ENCODE assay signal across 8 mouse cellular contexts in genomic region chr19:5713730-5714129, GRCm38 (mm10). TPM values are rescaled to one million over a fixed set of nuclear protein-coding genes. Genes with fewer than 3 reads are reported as not detected.
DNase-seq lines count a peak whose midpoint lies in the region; ATAC-seq lines count a peak whose summit lies in the region.

No protein-coding gene starts in this region.

- H3K27me3 ChIP-seq in hindbrain, embryonic 12.5 days: no peaks in the 10 kb centered on the region; the same call in 1 of the 2 replicates
- no peaks in the 10 kb centered on the region for H3K27me3 ChIP-seq in hindbrain, embryonic 13.5 days
- no peaks in the 10 kb centered on the region for H3K27me3 ChIP-seq in heart, embryonic 13.5 days (replicated peaks)
- 0 out of 2 replicates have a peak, but pooled peaks cover 7% of the 10 kb centered on the region for H3K27me3 ChIP-seq in limb, embryonic 10.5 days (ENCODE audit: low read depth, poor library complexity, severe bottlenecking)

- no peak overlapping the region for H3K4me2 ChIP-seq in hindbrain, embryonic 12.5 days (replicated peaks)
- H3K4me2 ChIP-seq in hindbrain, embryonic 13.5 days: no peak overlapping the region
- H3K4me2 ChIP-seq in heart, embryonic 13.5 days: peak overlapping the region; percentile 41

- 0 out of 2 replicates have a peak overlapping the region, but pooled peaks have one; percentile 32 for H3K9ac ChIP-seq in hindbrain, embryonic 12.5 days
- H3K9ac ChIP-seq in hindbrain, embryonic 13.5 days: no peak overlapping the region
- peak overlapping the region; percentile 53 for H3K9ac ChIP-seq in heart, embryonic 13.5 days

- H3K4me3 ChIP-seq in hindbrain, embryonic 12.5 days: no peak overlapping the region
- no peak overlapping the region for H3K4me3 ChIP-seq in hindbrain, embryonic 13.5 days
- H3K4me3 ChIP-seq in brown adipose tissue, adult 24 weeks (ENCODE audit: insufficient read depth, low read depth, low read length): no peak overlapping the region
- peak overlapping the region; percentile 17; the same call in 1 of the 2 replicates for H3K4me3 ChIP-seq in heart, embryonic 13.5 days
- H3K4me3 ChIP-seq in limb, embryonic 10.5 days: no peak overlapping the region

- WGBS in hindbrain, embryonic 12.5 days: 14% methylated on average over 2 of the region's 2 CpGs
- WGBS in hindbrain, embryonic 13.5 days: 17% methylated on average over 2 of the region's 2 CpGs
- 19% methylated on average over 2 of the region's 2 CpGs for WGBS in heart, embryonic 13.5 days
- 2% methylated on average over 2 of the region's 2 CpGs for WGBS in limb, embryonic 10.5 days

- H3K36me3 ChIP-seq in hindbrain, embryonic 12.5 days: peaks cover 60% of the 10 kb centered on the region
- peaks cover 65% of the 10 kb centered on the region for H3K36me3 ChIP-seq in hindbrain, embryonic 13.5 days
- H3K36me3 ChIP-seq in heart, embryonic 13.5 days: peaks cover 99% of the 10 kb centered on the region
- peaks cover 71% of the 10 kb centered on the region for H3K36me3 ChIP-seq in limb, embryonic 10.5 days

- DNase-seq in limb, embryonic 10.5 days (ENCODE audit: low spot score): peak; percentile 57
- no peak for DNase-seq in B cell, adult 2 months
- DNase-seq in spleen, adult 18-20 months: no peak

- no peak overlapping the region for H3K27ac ChIP-seq in hindbrain, embryonic 12.5 days
- H3K27ac ChIP-seq in hindbrain, embryonic 13.5 days: no peak overlapping the region
- H3K27ac ChIP-seq in brown adipose tissue, adult 24 weeks (replicated peaks; ENCODE audit: low read depth, low read length): peak overlapping the region; percentile 32
- peak overlapping the region; percentile 48 for H3K27ac ChIP-seq in heart, embryonic 13.5 days (replicated peaks)
- peak overlapping the region; percentile 33; the same call in 1 of the 2 replicates for H3K27ac ChIP-seq in limb, embryonic 10.5 days

- peaks cover 35% of the 10 kb centered on the region for H3K4me1 ChIP-seq in hindbrain, embryonic 12.5 days
- peaks cover 26% of the 10 kb centered on the region for H3K4me1 ChIP-seq in hindbrain, embryonic 13.5 days (replicated peaks)
- H3K4me1 ChIP-seq in brown adipose tissue, adult 24 weeks (ENCODE audit: control insufficient read depth, insufficient read depth, insufficient read length, low read length): peaks cover 7% of the 10 kb centered on the region
- H3K4me1 ChIP-seq in heart, embryonic 13.5 days: peaks cover 45% of the 10 kb centered on the region
- peaks cover 31% of the 10 kb centered on the region for H3K4me1 ChIP-seq in limb, embryonic 10.5 days

- no peaks in the 10 kb centered on the region for H3K9me3 ChIP-seq in hindbrain, embryonic 12.5 days (replicated peaks)
- no peaks in the 10 kb centered on the region for H3K9me3 ChIP-seq in hindbrain, embryonic 13.5 days
- H3K9me3 ChIP-seq in heart, embryonic 13.5 days: no peaks in the 10 kb centered on the region
- H3K9me3 ChIP-seq in limb, embryonic 10.5 days (replicated peaks): no peaks in the 10 kb centered on the region

- no peak for ATAC-seq in hindbrain, embryonic 12.5 days (ENCODE audit: low FRiP score)
- no peak for ATAC-seq in hindbrain, embryonic 13.5 days (ENCODE audit: low FRiP score)
- ATAC-seq in heart, embryonic 13.5 days (ENCODE audit: extremely low read depth, insufficient number of reproducible peaks, low FRiP score, low TSS enrichment): no peak
- peak; percentile 70 for ATAC-seq in megakaryocyte progenitor cell, adult 5-6 weeks (replicated peaks; ENCODE audit: poor library complexity)

RNA-seq across cellular contexts. Expression of gene Kcnk7, which starts 9.6 kb away (rescaled TPM):
- not detected in 2 replicates for polyA plus RNA-seq in hindbrain, embryonic 12.5 days (2016; fragmentation: Nextera tagmentation; extraction: Ambion mirVana)
- 0.44 and 0.63 TPM in 2 replicates for polyA plus RNA-seq in hindbrain, embryonic 13.5 days (2015; fragmentation: Nextera tagmentation; extraction: Ambion mirVana)
- polyA plus RNA-seq in brown adipose tissue, adult 24 weeks (2012; ENCODE audit: insufficient read depth, insufficient read length, missing spikeins): not detected in 2 replicates
- polyA plus RNA-seq in heart, embryonic 13.5 days (2015; fragmentation: Nextera tagmentation; extraction: Ambion mirVana): 0.29 TPM in 1 of 2 replicates, not detected in the other
- not detected in 2 replicates for polyA plus RNA-seq in limb, embryonic 10.5 days (2016; fragmentation: Nextera tagmentation; extraction: Ambion mirVana)
- not detected in 2 replicates for total RNA-seq in megakaryocyte progenitor cell, adult 5-6 weeks (2015)
- 0.14 TPM in 1 of 2 replicates, not detected in the other for total RNA-seq in megakaryocyte progenitor cell, adult 5-6 weeks (2017)

RNA-seq across cellular contexts. Expression of gene Ehbp1l1, which starts 12.4 kb away (rescaled TPM):
- polyA plus RNA-seq in hindbrain, embryonic 12.5 days (2016; fragmentation: Nextera tagmentation; extraction: Ambion mirVana): 10.8 and 12.1 TPM in 2 replicates
- 6.7 and 10.1 TPM in 2 replicates for polyA plus RNA-seq in hindbrain, embryonic 13.5 days (2015; fragmentation: Nextera tagmentation; extraction: Ambion mirVana)
- 45.3 and 47.1 TPM in 2 replicates for polyA plus RNA-seq in brown adipose tissue, adult 24 weeks (2012; ENCODE audit: insufficient read depth, insufficient read length, missing spikeins)
- 85.9 and 96.8 TPM in 2 replicates for polyA plus RNA-seq in heart, embryonic 13.5 days (2015; fragmentation: Nextera tagmentation; extraction: Ambion mirVana)
- 8.4 and 9.2 TPM in 2 replicates for polyA plus RNA-seq in limb, embryonic 10.5 days (2016; fragmentation: Nextera tagmentation; extraction: Ambion mirVana)
- total RNA-seq in megakaryocyte progenitor cell, adult 5-6 weeks (2015): 7.9 and 8.1 TPM in 2 replicates
- total RNA-seq in megakaryocyte progenitor cell, adult 5-6 weeks (2017): 27.2 and 30.3 TPM in 2 replicates

RNA-seq across cellular contexts. Expression of gene Fam89b, which starts 15.7 kb away (rescaled TPM):
- polyA plus RNA-seq in hindbrain, embryonic 12.5 days (2016; fragmentation: Nextera tagmentation; extraction: Ambion mirVana): 174 and 177 TPM in 2 replicates
- 184 and 187 TPM in 2 replicates for polyA plus RNA-seq in hindbrain, embryonic 13.5 days (2015; fragmentation: Nextera tagmentation; extraction: Ambion mirVana)
- polyA plus RNA-seq in brown adipose tissue, adult 24 weeks (2012; ENCODE audit: insufficient read depth, insufficient read length, missing spikeins): 55.7 and 58.4 TPM in 2 replicates
- 79.7 and 82.6 TPM in 2 replicates for polyA plus RNA-seq in heart, embryonic 13.5 days (2015; fragmentation: Nextera tagmentation; extraction: Ambion mirVana)
- polyA plus RNA-seq in limb, embryonic 10.5 days (2016; fragmentation: Nextera tagmentation; extraction: Ambion mirVana): 158 TPM in 2 replicates
- total RNA-seq in megakaryocyte progenitor cell, adult 5-6 weeks (2015): 40.5 and 42.3 TPM in 2 replicates
- 20.3 and 22.9 TPM in 2 replicates for total RNA-seq in megakaryocyte progenitor cell, adult 5-6 weeks (2017)

RNA-seq across cellular contexts. Expression of gene Pcnx3, which starts 25.0 kb away (rescaled TPM):
- polyA plus RNA-seq in hindbrain, embryonic 12.5 days (2016; fragmentation: Nextera tagmentation; extraction: Ambion mirVana): 34.6 and 35.0 TPM in 2 replicates
- polyA plus RNA-seq in hindbrain, embryonic 13.5 days (2015; fragmentation: Nextera tagmentation; extraction: Ambion mirVana): 21.3 and 24.4 TPM in 2 replicates
- 19.6 and 26.2 TPM in 2 replicates for polyA plus RNA-seq in brown adipose tissue, adult 24 weeks (2012; ENCODE audit: insufficient read depth, insufficient read length, missing spikeins)
- polyA plus RNA-seq in heart, embryonic 13.5 days (2015; fragmentation: Nextera tagmentation; extraction: Ambion mirVana): 13.6 and 14.9 TPM in 2 replicates
- polyA plus RNA-seq in limb, embryonic 10.5 days (2016; fragmentation: Nextera tagmentation; extraction: Ambion mirVana): 31.6 and 34.3 TPM in 2 replicates
- total RNA-seq in megakaryocyte progenitor cell, adult 5-6 weeks (2015): 21.6 and 24.5 TPM in 2 replicates
- 15.6 and 15.7 TPM in 2 replicates for total RNA-seq in megakaryocyte progenitor cell, adult 5-6 weeks (2017)

RNA-seq across cellular contexts. Expression of gene Map3k11, which starts 25.2 kb away (rescaled TPM):
- 21.5 and 23.3 TPM in 2 replicates for polyA plus RNA-seq in hindbrain, embryonic 12.5 days (2016; fragmentation: Nextera tagmentation; extraction: Ambion mirVana)
- 11.6 and 14.4 TPM in 2 replicates for polyA plus RNA-seq in hindbrain, embryonic 13.5 days (2015; fragmentation: Nextera tagmentation; extraction: Ambion mirVana)
- 14.9 and 24.5 TPM in 2 replicates for polyA plus RNA-seq in brown adipose tissue, adult 24 weeks (2012; ENCODE audit: insufficient read depth, insufficient read length, missing spikeins)
- 23.2 and 24.0 TPM in 2 replicates for polyA plus RNA-seq in heart, embryonic 13.5 days (2015; fragmentation: Nextera tagmentation; extraction: Ambion mirVana)
- 35.3 and 42.2 TPM in 2 replicates for polyA plus RNA-seq in limb, embryonic 10.5 days (2016; fragmentation: Nextera tagmentation; extraction: Ambion mirVana)
- 13.0 and 16.1 TPM in 2 replicates for total RNA-seq in megakaryocyte progenitor cell, adult 5-6 weeks (2015)
- total RNA-seq in megakaryocyte progenitor cell, adult 5-6 weeks (2017): 19.2 and 22.9 TPM in 2 replicates

Comparison
In these comparisons a context has a peak if more than half of its experiments do, and no peak if none do; other contexts are left out.
1. H3K27ac ChIP-seq: peak in brown adipose tissue, adult 24 weeks (single experiment), heart, embryonic 13.5 days (single experiment) and limb, embryonic 10.5 days (single experiment); none in hindbrain, embryonic 12.5 days (single experiment) and hindbrain, embryonic 13.5 days (single experiment).